Mouse (Mus musculus) cerebellum, postnatal 4 days (tissue): ENCODE results near the gene Mindy4.

Experiments
- DNase-seq, 2 experiments: peaks; one replicate each; pipeline ENCODE4 v3.0.0; 2022; ENCODE audit warnings: low spot score in 2 of 2, mixed read lengths in 1 of 2

Gene Mindy4

GRCm38 (mm10) chr6:55299917-55300316 is 96.7 kb downstream of the Mindy4 start:
- DNase-seq, result no peak

DNA sequence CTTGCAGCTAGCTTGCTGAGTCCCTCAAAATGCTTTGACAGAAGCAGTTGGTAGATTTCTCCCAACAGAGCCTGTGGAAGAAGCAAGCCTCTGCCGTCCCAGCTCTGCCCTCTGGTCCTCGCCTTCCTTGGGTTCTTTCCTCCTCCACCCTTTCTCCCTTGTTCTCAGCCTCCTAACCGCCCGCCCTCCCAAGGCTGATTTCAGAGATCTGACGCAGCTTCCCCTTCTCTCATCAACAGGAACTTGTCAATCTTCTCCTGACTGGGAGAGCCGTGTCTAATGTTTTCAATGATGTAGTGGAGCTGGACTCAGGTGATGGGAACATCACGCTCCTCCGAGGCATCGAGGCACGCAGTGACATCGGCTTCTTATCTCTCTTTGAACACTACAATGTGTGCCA is 97.5 kb downstream of the Mindy4 start:
- DNase-seq, result no peak

- DNase-seq, result no peak
These were observed 107.0 kb downstream of the Mindy4 start for GRCm38 (mm10) chr6:55310179-55310578.

DNA sequence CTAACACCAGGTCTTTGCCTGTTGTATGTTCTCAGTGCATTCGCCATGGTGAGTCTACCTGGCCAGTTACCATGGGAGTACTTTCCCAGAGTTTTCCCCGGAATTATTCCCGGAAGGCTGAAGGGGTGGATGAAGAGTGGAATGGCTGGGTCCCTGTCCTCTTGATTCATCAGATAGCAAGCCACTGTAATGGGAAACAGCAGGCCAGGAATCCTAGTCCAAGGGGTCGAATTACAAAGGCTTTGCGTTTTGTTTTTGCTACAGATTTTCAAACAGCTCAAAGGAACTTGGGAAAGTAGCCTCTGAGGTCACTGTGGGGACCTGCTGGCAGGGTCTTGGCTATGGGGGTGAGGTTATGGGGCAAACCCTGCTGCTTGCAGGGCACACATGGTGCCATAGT is 108.8 kb downstream of the Mindy4 start:
- no peak for DNase-seq

DNA sequence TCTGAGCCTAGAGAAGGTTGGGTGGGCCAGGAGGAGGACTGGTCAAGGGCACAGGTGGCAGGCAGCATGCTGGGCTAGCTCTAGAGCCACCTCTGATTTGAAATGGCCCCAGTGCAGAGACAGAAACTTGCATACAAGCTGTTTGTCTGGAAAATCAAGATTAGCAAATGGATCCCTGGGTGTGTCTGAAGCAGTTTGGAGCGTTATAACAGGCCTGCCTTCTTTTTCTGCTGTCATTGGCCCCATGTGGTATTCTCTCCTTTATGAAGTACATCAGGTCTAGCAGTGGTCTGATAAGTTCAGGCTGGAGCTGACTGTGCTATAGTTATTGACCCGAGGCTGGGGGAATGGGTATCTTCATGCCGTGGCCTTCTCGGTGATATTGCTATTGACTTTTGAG is 110.7 kb downstream of the Mindy4 start:
- DNase-seq, result no peak

DNA sequence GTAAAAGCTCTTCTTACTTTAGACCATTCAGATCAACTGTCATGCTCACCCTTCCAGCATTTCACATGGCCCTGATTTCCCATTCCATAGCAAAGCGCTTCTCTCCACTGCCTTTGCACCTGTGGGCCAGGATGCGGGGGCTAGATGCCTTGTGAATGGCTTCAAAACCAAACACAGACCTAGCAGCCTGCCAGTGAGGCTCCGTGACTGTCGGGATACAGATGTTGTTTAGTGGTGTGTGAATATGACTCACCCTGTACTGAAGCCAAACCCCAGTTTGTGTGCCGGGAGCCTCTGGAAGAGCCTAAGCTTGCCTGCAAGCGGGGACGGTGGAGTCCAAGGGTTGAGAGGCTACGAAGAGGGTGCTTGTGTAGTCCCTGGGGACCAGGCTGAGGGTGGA is 111.4 kb downstream of the Mindy4 start:
- DNase-seq, result no peak

- no peak for DNase-seq
These were observed 115.4 kb downstream of the Mindy4 start for GRCm38 (mm10) chr6:55318597-55318996.

DNA sequence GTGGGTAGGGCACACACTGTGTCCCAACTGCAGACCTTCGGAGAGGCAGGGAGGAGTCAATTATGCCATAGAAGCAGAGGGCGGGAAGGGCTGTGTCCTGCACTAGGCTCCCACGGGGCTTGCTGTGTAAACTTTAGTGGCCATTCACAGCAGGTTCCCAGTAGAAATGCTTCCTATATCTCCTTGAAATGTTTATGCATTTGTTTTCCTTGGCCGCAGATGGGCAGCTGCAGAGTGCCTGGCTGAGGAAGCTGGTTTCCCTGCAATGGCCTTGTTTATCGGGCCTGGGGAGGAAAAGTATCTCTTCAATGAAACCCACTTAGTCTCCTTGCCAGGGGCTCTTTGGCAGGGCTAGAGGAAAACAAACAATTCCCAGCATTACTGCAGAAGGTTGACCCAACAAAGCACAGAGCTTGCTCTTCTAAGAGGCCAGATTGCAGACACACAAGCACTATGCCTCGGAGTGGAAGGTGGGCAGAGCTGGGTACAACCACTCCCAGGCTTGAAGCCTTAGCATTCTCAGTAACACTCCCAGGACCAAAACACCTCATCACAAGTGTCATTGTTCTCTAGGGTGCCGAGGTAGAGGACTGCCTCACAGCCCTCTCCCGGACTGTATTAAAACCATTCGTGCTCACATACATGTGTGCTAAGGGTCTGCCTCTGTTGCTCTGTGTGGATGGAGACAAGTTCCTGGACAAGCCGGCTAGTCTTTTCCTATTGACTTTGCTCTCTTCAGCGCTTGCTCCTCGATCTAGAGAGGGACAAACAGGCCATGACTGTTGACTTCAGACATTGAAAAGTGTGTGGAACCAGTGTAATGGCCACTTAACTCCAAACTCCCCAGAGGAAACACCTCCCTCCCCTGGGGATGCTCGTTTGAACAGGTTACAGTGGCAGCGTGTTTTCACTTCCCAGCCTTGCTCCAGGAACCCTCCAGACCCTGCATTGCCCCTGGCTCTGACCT is 116.7 kb downstream of the Mindy4 start:
- DNase-seq, result no peak

DNA sequence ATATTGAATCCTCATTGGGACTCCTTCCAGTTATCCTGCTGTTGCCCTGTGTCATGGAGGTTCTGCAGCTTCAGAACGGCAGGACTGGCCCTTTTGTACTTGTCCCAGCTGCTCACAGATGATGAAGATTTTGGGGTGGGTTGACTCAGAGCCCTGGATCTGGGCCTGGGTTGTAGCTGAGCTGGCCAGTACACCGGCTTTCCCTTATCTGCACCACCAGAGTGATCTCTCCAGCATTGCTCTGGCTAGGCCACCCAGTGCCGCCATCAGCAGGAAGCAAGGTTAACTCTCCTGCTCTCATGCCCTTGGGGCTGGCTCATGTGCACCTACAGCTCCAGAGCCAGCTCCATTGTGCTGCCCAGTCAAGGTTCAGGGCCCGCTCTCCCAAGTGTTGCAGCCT is 117.7 kb downstream of the Mindy4 start:
- no peak for DNase-seq

- DNase-seq, result no peak
These were observed 118.3 kb downstream of the Mindy4 start for GRCm38 (mm10) chr6:55321518-55321917.

GRCm38 (mm10) chr6:55322980-55323379 is 119.8 kb downstream of the Mindy4 start:
- no peak for DNase-seq

DNA sequence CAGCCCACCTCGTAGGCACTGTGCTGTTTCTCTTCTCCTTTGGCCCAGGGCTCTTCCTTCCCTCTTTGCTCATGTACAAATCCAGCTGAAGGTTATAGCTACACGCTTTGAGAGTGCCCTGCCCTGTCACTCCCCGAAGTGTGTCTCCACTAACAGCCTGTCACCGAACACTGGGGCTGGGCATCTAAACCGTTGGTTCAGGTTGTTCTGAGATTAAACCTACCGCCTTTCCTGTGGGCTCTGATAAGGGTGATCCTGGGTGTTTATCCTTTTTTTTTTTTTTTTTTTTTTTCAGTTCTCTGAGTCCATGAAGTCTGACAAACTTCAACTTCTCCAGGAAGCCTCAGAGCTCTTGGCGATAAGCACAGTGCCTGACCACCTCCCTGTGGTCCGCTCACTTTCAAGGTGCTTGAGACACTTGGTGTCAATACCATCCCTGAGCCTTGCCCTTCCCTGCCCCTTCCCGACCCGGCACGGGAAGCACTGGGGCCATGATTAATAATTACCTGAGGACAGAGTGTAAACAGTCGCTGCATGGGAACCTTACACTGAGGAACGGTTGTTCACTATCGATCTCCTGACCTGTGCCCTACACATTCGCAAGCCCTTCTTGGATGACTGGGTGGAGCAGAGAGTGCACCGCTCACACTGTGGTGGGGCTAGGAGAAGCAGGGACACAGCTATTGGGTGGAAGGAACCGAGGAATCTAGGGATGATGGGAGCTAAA is 120.9 kb downstream of the Mindy4 start:
- DNase-seq, result no peak

GRCm38 (mm10) chr6:55324785-55325184 is 121.6 kb downstream of the Mindy4 start:
- no peak for DNase-seq

DNA sequence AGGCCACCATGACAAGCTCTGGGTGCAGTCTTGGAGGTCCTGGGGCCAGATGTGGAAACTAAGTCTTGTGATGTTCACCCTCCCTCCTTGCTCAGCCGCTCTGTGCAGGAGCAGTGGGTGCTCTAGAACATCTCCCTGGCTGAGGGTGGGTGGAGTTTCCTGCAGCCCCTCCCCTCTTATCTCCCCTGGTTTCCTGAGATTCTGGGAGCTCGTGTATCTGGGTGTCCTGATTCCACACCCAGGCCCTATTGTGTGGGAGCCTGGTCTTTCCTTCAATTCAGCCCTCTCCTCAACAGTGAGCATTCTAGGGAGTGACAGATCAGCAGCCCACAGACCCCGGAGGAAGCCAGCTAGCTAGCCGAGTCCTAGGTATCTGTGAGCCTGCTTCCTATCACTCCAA is 123.1 kb downstream of the Mindy4 start:
- DNase-seq, result no peak

GRCm38 (mm10) chr6:55327326-55327725 is 124.1 kb downstream of the Mindy4 start:
- no peak for DNase-seq

GRCm38 (mm10) chr6:55328179-55328578 is 125.0 kb downstream of the Mindy4 start:
- no peak for DNase-seq

DNA sequence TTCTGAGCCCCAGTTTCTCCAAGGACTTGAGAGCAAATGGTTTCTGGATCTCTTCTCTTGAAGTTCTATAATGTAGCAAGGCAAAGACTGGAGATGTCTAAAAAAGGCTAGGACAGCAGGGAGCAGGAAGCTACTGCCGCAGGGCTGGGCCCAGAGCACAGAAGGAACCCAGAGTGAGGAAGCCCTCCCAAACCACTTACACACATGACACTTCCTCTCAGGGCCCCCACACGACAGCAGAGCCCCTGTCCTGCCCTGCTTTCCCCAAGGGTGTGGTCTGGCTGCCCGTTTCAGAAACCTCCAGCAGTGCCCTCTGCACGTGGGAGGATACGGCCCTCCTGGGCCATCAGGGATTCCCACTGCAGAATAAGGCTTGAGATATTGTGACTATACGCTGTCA is 128.1 kb downstream of the Mindy4 start:
- DNase-seq, result no peak

GRCm38 (mm10) chr6:55332100-55332772 is 129.1 kb downstream of the Mindy4 start:
- DNase-seq, result no peak

- no peak for DNase-seq
These were observed 129.6 kb downstream of the Mindy4 start for GRCm38 (mm10) chr6:55332773-55333109.

DNA sequence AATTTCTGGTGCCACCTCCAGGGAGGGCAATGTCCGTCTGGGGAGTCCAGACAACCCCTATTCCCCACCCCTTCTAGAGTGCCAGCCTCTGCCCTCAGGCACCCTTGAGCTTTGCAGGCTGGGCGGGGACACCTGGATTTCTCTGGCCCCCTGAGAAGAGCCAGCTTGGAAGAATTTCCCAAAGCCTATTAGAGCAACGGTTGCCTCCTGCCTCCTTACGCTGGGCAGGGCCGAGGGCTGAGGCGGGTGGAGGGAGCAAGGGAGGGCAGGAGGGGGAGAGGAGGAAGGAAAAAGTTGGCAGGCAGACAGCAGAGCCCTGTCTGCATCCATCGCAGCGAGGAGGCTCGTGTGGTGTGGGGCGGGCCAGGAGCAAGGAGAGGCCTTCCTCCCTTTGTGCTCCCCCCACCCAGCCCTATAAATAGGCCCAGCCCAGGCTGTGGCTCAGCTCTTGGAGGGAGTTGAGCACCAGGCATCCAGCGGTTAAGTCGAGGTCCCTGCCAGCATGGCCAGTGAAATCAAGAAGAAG is 132.9 kb downstream of the Mindy4 start, which contains the start of gene Aqp1:
Gene Aqp1 (plus strand): TSS at position 444 of the 526 bp plus-strand sequence.
- peak in 1 of 2 experiments; percentile 33 for DNase-seq

GRCm38 (mm10) chr6:55337242-55337641 is 134.1 kb downstream of the Mindy4 start:
- DNase-seq, result no peak

- no peak for DNase-seq
These were observed 134.9 kb downstream of the Mindy4 start for GRCm38 (mm10) chr6:55338077-55338476.
